Mouse (Mus musculus) midbrain, postnatal 0 days (tissue): ENCODE data around the gene Olfr322. TPM values are rescaled to one million over a fixed set of nuclear protein-coding genes. Genes with fewer than 3 reads are reported as not detected.
A peak's percentile ranks its signal among the peaks of the same experiment; 100 is the strongest.

Experiments used
- ATAC-seq: fragments of 200-750 bp; cut with Nextera tagmentation; 2 replicates; pipeline ENCODE4 v1.8.0; 2017; ENCODE audit warnings: moderate number of reproducible peaks, mild to moderate bottlenecking, moderate TSS enrichment, moderate library complexity; ENCODE audit not compliant: low FRiP score
- DNase-seq: peaks from one replicate; pipeline ENCODE4 v3.0.0-alpha.2; 2015; ENCODE audit warnings: low spot score
- H3K27ac ChIP-seq: fragments of 300-500 bp; sonication (generic); 2 replicates; pipeline ENCODE4 v1.5.1; 2014; ENCODE audit warnings: low read depth, mild to moderate bottlenecking, low read length, mixed read lengths
- H3K27me3 ChIP-seq: fragments of 300-500 bp; sonication (generic); 2 replicates; pipeline ENCODE4 v1.6.1; 2014; ENCODE audit warnings: low read length, control low read depth, mixed read lengths; ENCODE audit not compliant: insufficient read depth
- H3K36me3 ChIP-seq: fragments of 300-500 bp; sonication (generic); 2 replicates; pipeline ENCODE4 v1.6.1; 2014; ENCODE audit warnings: low read length, control low read depth, mixed read lengths; ENCODE audit not compliant: insufficient read depth
- H3K4me1 ChIP-seq: fragments of 300-500 bp; sonication (generic); 2 replicates; pipeline ENCODE4 v1.6.1; 2014; ENCODE audit warnings: mild to moderate bottlenecking, control low read depth, antibody characterized with exemption, low read length, mixed read lengths; ENCODE audit not compliant: insufficient read depth
- H3K4me2 ChIP-seq: fragments of 300-500 bp; sonication (generic); 2 replicates; pipeline ENCODE4 v1.6.1; 2014; ENCODE audit warnings: low read depth, mild to moderate bottlenecking, low read length, mixed read lengths; ENCODE audit not compliant: poor library complexity, severe bottlenecking
- H3K4me3 ChIP-seq: fragments of 300-500 bp; sonication (generic); 2 replicates; pipeline ENCODE4 v1.5.1; 2014; ENCODE audit warnings: low read depth, mild to moderate bottlenecking, low read length, moderate library complexity
- H3K9ac ChIP-seq: fragments of 300-500 bp; sonication (generic); replicated peaks from 2 replicates; pipeline ENCODE4 v1.6.1; 2014; ENCODE audit warnings: mild to moderate bottlenecking, low read length, moderate library complexity, mixed read lengths; ENCODE audit not compliant: poor library complexity, severe bottlenecking
- H3K9me3 ChIP-seq: fragments of 300-500 bp; sonication (generic); 2 replicates; pipeline ENCODE4 v1.6.1; 2016; ENCODE audit warnings: low read length, control low read depth
- CTCF ChIP-seq: IDR thresholded peaks from 2 replicates; pipeline ENCODE4 v1.5.1; 2016; ENCODE audit warnings: antibody characterized with exemption, mild to moderate bottlenecking
- WGBS: fragments of 180-500 bp; shearing (Covaris S2); extraction: QIAGEN DNeasy Blood & Tissue Kit; methylation state at CpG from one replicate; pipeline ENCODE4 v1.1.7; 2014; 5-methylcytosine and 5-hydroxymethylcytosine counted together
- polyA plus RNA-seq: library from polyadenylated mRNA; unstranded; fragments of >200 nt; fragmentation: Nextera tagmentation; extraction: Ambion mirVana; gene quantifications from 2 replicates; pipeline ENCODE4 v1.2.1, GENCODE M21; 2015
- total RNA-seq: library from RNA; depleted of rRNA; stranded (reverse); fragments of >200 nt; gene quantifications from 2 replicates; pipeline ENCODE4 v1.2.3, GENCODE M21; 2014

Olfr322 gene
- total and polyA plus RNA-seq, 2 experiments from 2014 or later: not detected

DNA sequence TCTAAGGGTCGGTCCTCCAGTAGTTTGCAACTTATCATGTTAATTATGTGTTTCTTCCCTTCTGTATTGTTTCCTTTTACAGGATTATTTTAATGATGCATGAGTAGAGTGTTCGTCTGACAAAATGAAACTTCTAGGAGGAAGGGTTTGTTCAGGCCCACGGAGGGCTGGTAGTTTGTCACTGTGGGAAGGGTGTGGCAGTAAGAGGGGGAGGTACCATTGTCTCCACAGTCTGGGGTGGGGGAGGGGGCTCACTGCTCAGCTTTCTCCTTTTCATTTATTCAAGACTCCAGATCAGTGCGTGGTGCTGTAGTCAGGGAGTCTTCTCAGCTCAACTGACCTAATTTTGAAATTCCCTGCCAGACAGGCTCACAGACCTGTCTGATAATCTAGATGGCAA is 32.4 kb upstream of the Olfr322 start:
- Histone ChIP-seq H3K27ac (no peak overlapping the region), H3K9me3 (no peaks in the 10 kb centered on the region), H3K9ac (no peak overlapping the region), H3K36me3 (no peaks in the 10 kb centered on the region), H3K27me3 (no peaks in the 10 kb centered on the region; the same call in 1 of the 2 replicates), H3K4me1 (no peaks in the 10 kb centered on the region), H3K4me2 (no peak overlapping the region), H3K4me3 (no peak overlapping the region)
- no peak for DNase-seq
- 53% methylated on average over 4 of the region's 4 CpGs for WGBS
- ATAC-seq: no peak
- TF ChIP-seq CTCF: no peak

- no peaks in the 10 kb centered on the region for H3K27me3 ChIP-seq
- no peak within 1 kb of the TSS for H3K4me2 ChIP-seq
- no peak within 1 kb of the TSS for H3K27ac ChIP-seq
- ATAC-seq (no peak), DNase-seq (no peak)
- H3K4me3 ChIP-seq: no peak within 1 kb of the TSS
- no peak within 1 kb of the TSS for H3K9ac ChIP-seq
- no peak for TF ChIP-seq CTCF
- H3K9me3 ChIP-seq: no peaks in the 10 kb centered on the region
- WGBS: 71% methylated on average over 5 of the region's 5 CpGs
- no peaks in the 10 kb centered on the region for H3K4me1 ChIP-seq
- no peaks in the 10 kb centered on the region for H3K36me3 ChIP-seq
Measured at GRCm38 (mm10) chr11:58630401-58630800, 28.2 kb upstream of the Olfr322 start, which contains the start of gene Olfr323. TSS of gene Olfr323 (minus strand) at chr11:58630501.

DNA sequence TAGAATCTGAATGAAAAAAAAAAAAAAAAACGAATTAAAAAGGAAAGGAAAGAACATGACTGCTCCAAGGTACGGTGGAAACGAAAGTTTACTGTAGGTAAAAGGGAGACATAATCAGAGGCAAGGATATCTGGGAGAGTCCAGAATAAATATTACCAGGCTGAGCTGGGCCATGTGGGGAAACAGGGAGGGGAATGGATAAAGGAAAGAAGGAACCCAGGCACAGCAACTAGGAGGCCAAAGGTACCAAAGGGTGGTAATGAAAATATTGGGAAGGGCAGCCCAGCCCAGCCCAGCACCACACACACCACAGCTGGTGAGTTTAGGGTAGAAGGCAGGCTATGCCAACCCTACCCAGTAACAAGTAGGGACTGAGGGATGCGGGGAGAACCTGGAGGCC is 23.7 kb upstream of the Olfr322 start:
- 62% methylated on average over 4 of the region's 4 CpGs for WGBS
- Histone ChIP-seq H3K27me3 (no peaks in the 10 kb centered on the region), H3K4me2 (no peak overlapping the region), H3K4me3 (no peak overlapping the region), H3K36me3 (no peaks in the 10 kb centered on the region), H3K9ac (no peak overlapping the region), H3K9me3 (no peaks in the 10 kb centered on the region), H3K4me1 (no peaks in the 10 kb centered on the region), H3K27ac (no peak overlapping the region)
- no peak for TF ChIP-seq CTCF
- DNase-seq (no peak), ATAC-seq (no peak)

GRCm38 (mm10) chr11:58636376-58636977 is 22.1 kb upstream of the Olfr322 start:
- Histone ChIP-seq H3K36me3 (no peaks in the 10 kb centered on the region), H3K27ac (no peak overlapping the region), H3K4me1 (peaks cover 4% of the 10 kb centered on the region; the same call in 1 of the 2 replicates), H3K27me3 (no peaks in the 10 kb centered on the region), H3K9ac (no peak overlapping the region), H3K4me2 (no peak overlapping the region), H3K9me3 (no peaks in the 10 kb centered on the region), H3K4me3 (no peak overlapping the region)
- WGBS: 17% methylated on average over 3 of the region's 4 CpGs
- TF ChIP-seq CTCF: peak; percentile 78
- ATAC-seq: no peak
- peak; percentile 55 for DNase-seq

DNA sequence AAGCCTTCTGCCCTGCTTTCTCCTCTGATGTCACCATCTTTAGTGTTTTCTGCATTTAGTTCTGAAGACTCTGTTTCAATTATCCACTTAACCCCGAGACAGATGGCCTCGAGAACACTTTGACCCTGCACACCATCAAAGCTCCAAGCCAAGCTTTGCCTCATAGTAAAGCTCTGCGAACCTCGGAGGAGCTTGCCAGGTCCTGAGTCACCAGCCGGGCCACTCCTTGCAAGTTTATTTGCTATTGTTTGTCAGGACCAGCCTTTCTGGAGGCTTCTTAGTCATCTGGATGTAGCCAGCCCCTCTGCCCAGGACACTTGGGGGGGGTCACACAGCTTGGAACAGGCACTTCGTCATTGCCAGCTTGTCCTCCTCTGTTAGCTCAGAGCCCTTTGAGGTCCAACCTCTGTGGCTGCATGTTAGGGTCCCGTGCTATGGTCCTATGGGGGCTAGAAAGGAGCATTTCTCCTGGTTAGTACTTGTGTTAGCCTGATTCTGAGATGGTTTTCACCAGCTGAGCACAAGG is 20.3 kb upstream of the Olfr322 start:
- TF ChIP-seq CTCF: no peak
- DNase-seq: no peak
- Histone ChIP-seq H3K4me3 (no peak overlapping the region), H3K4me2 (no peak overlapping the region), H3K4me1 (peaks cover 4% of the 10 kb centered on the region; the same call in 1 of the 2 replicates), H3K9ac (no peak overlapping the region), H3K27ac (no peak overlapping the region), H3K27me3 (no peaks in the 10 kb centered on the region), H3K9me3 (no peaks in the 10 kb centered on the region), H3K36me3 (no peaks in the 10 kb centered on the region)
- no peak for ATAC-seq
- 71% methylated on average over 7 of the region's 7 CpGs for WGBS

DNA sequence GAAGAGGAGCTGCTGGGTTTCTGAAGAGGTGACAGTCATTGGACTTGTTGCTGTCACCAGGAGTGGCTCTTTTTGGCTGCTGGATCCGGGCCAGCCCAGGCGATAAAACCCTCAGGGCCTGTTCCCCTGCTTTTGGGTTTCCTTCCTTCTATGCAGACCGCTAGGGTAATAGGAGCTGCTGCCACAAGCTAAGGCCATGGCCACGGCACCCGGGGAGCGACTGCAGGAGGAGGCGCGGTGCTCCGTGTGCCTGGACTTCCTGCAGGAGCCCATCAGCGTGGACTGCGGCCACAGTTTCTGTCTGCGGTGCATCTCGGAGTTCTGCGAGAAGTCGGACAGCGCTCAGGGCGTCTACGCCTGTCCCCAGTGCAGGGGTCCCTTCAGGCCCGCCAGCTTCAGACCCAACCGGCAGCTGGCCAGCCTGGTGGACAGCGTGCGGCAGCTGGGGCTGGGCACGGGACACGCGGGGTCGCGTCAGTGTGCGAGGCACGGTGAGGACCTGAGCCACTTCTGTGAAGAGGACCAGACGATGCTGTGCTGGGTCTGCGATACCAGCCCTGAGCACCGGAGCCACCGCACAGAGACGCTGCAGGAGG is 18.2 kb upstream of the Olfr322 start, which contains the start of gene Trim58:
Gene Trim58, plus strand, starts transcription at position 194 of the 596 bp plus-strand sequence.
- peak; percentile 14 for DNase-seq
- Histone ChIP-seq H3K36me3 (no peaks in the 10 kb centered on the region), H3K4me2 (peak within 1 kb of the TSS; percentile 87), H3K4me1 (peaks cover 4% of the 10 kb centered on the region; the same call in 1 of the 2 replicates), H3K27ac (no peak within 1 kb of the TSS), H3K4me3 (peak within 1 kb of the TSS; percentile 50), H3K9me3 (no peaks in the 10 kb centered on the region), H3K9ac (peak within 1 kb of the TSS; percentile 60), H3K27me3 (no peaks in the 10 kb centered on the region)
- TF ChIP-seq CTCF: no peak
- ATAC-seq: no peak
- 1% methylated on average over 34 of the region's 34 CpGs for WGBS
